Mouse (Mus musculus) regulatory T cell (primary cell): Measurements from ENCODE around the gene Necap2.

Experiments
- in situ Hi-C: fragments of 300-600 bp; cut with MboI, MseI; formaldehyde crosslinking; loops from one replicate; pipeline ENCODE4 v1.15.1; 2025; ENCODE audit warnings: high pct_unique_total_duplicates

Gene Necap2

GRCm38 (mm10) chr4:141077681-141078509 is at the start of gene Necap2:
TSS of gene Necap2 (minus strand) at chr4:141078357.
- in situ Hi-C loops = no loop called here

- in situ Hi-C loops = no loop called here
Measured at GRCm38 (mm10) chr4:141123065-141123464, 44.9 kb upstream of the Necap2 start.

- in situ Hi-C loops = no loop called here
Measured at GRCm38 (mm10) chr4:141122663-141123062, 44.5 kb upstream of the Necap2 start.

- in situ Hi-C loops = no loop called here
Measured at GRCm38 (mm10) chr4:141120700-141121099, 42.5 kb upstream of the Necap2 start.

GRCm38 (mm10) chr4:141118691-141119090 is 40.5 kb upstream of the Necap2 start:
- in situ Hi-C loops = no loop called here

- in situ Hi-C loops = no loop called here
Measured at GRCm38 (mm10) chr4:141115398-141115797, 37.2 kb upstream of the Necap2 start.

GRCm38 (mm10) chr4:141114521-141114981 is 36.4 kb upstream of the Necap2 start:
- in situ Hi-C loops = no loop called here

- in situ Hi-C loops = no loop called here
Measured at GRCm38 (mm10) chr4:141113831-141114230, 35.7 kb upstream of the Necap2 start.

GRCm38 (mm10) chr4:141108196-141108732 is 30.1 kb upstream of the Necap2 start:
- in situ Hi-C loops = loop anchor here (10.0 kb wide), 1 partner anchor 743 kb away; no protein-coding TSS in a partner anchor

- in situ Hi-C loops = loop anchor here (10.0 kb wide), 1 partner anchor 742 kb away; no protein-coding TSS in a partner anchor
Measured at GRCm38 (mm10) chr4:141106526-141107183, 28.5 kb upstream of the Necap2 start.

- in situ Hi-C loops = loop anchor here (10.0 kb wide), 1 partner anchor 737 kb away; no protein-coding TSS in a partner anchor
Measured at GRCm38 (mm10) chr4:141101855-141102254, 23.7 kb upstream of the Necap2 start.

- in situ Hi-C loops = loop anchor here (10.0 kb wide), 1 partner anchor 736 kb away; no protein-coding TSS in a partner anchor
Measured at GRCm38 (mm10) chr4:141101291-141101690, 23.1 kb upstream of the Necap2 start.

GRCm38 (mm10) chr4:141099956-141100355 is 21.8 kb upstream of the Necap2 start:
- in situ Hi-C loops = loop anchor here (10.0 kb wide), 1 partner anchor 735 kb away; no protein-coding TSS in a partner anchor

GRCm38 (mm10) chr4:141098935-141099334 is 20.8 kb upstream of the Necap2 start:
- in situ Hi-C loops = no loop called here

- in situ Hi-C loops = no loop called here
Measured at GRCm38 (mm10) chr4:141096710-141097109, 18.6 kb upstream of the Necap2 start.

GRCm38 (mm10) chr4:141095016-141095415 is 16.9 kb upstream of the Necap2 start:
- in situ Hi-C loops = no loop called here

GRCm38 (mm10) chr4:141088714-141089113 is 10.6 kb upstream of the Necap2 start:
- in situ Hi-C loops = loop anchor here (5.0 kb wide), 1 partner anchor 44 kb away; no protein-coding TSS in a partner anchor

GRCm38 (mm10) chr4:141088033-141088432 is 9.9 kb upstream of the Necap2 start, which contains the start of gene Spata21:
TSS of gene Spata21 (plus strand) at chr4:141088333.
- in situ Hi-C loops = loop anchor here (5.0 kb wide), 1 partner anchor 44 kb away; no protein-coding TSS in a partner anchor

GRCm38 (mm10) chr4:141086862-141087261 is 8.7 kb upstream of the Necap2 start:
- in situ Hi-C loops = loop anchor here (5.0 kb wide), 1 partner anchor 45 kb away; no protein-coding TSS in a partner anchor

GRCm38 (mm10) chr4:141078510-141079137 is 467 bp upstream of the Necap2 start:
- in situ Hi-C loops = no loop called here

GRCm38 (mm10) chr4:141076761-141077506 is 1.2 kb downstream of the Necap2 start:
- in situ Hi-C loops = no loop called here
